Mouse (Mus musculus) c-Kit-positive CD71-positive TER-119-positive erythroid progenitor cells, embryonic 14.5 days (primary cell): Measurements from ENCODE around the gene Gm21885.
"Not testable (repeated sequence)": the region's sequence is repeated elsewhere in the genome, so short reads cannot be mapped to it uniquely, and the experiment has no call there.

Experiments used
- DNase-seq: peaks from one replicate; pipeline ENCODE4 v3.0.0-alpha.2; 2013; ENCODE audit warnings: low spot score

The Gm21885 gene

GRCm38 (mm10) chr11:94281199-94282181 lies at the start of gene Gm21885:
TSS of gene Gm21885 (plus strand) at chr11:94281873.
- no peak for DNase-seq

GRCm38 (mm10) chr11:94233405-94233804 lies 48.3 kb upstream of the Gm21885 start:
- DNase-seq = no peak

GRCm38 (mm10) chr11:94234380-94234779 lies 47.3 kb upstream of the Gm21885 start:
- DNase-seq = peak; percentile 52

GRCm38 (mm10) chr11:94234857-94235256 lies 46.8 kb upstream of the Gm21885 start:
- DNase-seq = no peak

- DNase-seq = peak; percentile 83
Measured at GRCm38 (mm10) chr11:94236074-94236473, 45.6 kb upstream of the Gm21885 start.

GRCm38 (mm10) chr11:94238786-94239185 lies 42.9 kb upstream of the Gm21885 start:
- DNase-seq = no peak

- DNase-seq = no peak
Measured at GRCm38 (mm10) chr11:94239706-94240105, 42.0 kb upstream of the Gm21885 start.

- DNase-seq = no peak
Measured at GRCm38 (mm10) chr11:94242760-94243421, 38.8 kb upstream of the Gm21885 start.

- DNase-seq = no peak
Measured at GRCm38 (mm10) chr11:94243422-94244180, 38.1 kb upstream of the Gm21885 start.

GRCm38 (mm10) chr11:94244385-94244784 lies 37.3 kb upstream of the Gm21885 start:
- DNase-seq = no peak

GRCm38 (mm10) chr11:94245955-94246788 lies 35.5 kb upstream of the Gm21885 start, which contains the start of gene Wfikkn2:
TSS of gene Wfikkn2 (minus strand) at chr11:94246005.
- no peak for DNase-seq

- no peak for DNase-seq
Measured at GRCm38 (mm10) chr11:94246789-94247061, 34.9 kb upstream of the Gm21885 start.

GRCm38 (mm10) chr11:94253156-94253555 lies 28.5 kb upstream of the Gm21885 start:
- DNase-seq = no peak

GRCm38 (mm10) chr11:94253691-94254090 lies 28.0 kb upstream of the Gm21885 start:
- no peak for DNase-seq

GRCm38 (mm10) chr11:94255733-94256132 lies 25.9 kb upstream of the Gm21885 start:
- DNase-seq = no peak

- DNase-seq = no peak
Measured at GRCm38 (mm10) chr11:94257987-94258386, 23.7 kb upstream of the Gm21885 start.

GRCm38 (mm10) chr11:94259814-94260213 lies 21.9 kb upstream of the Gm21885 start:
- no peak for DNase-seq

- DNase-seq = peak; percentile 67
Measured at GRCm38 (mm10) chr11:94261585-94262370, 19.9 kb upstream of the Gm21885 start.

GRCm38 (mm10) chr11:94265134-94265785 lies 16.4 kb upstream of the Gm21885 start:
- DNase-seq = no peak

- not testable (repeated sequence) for DNase-seq
Measured at GRCm38 (mm10) chr11:94266155-94266554, 15.5 kb upstream of the Gm21885 start.
